Mouse (Mus musculus) stomach, embryonic 14.5 days (tissue): ENCODE results near the gene Znrf3. TPM values are rescaled to one million over a fixed set of nuclear protein-coding genes. Genes with fewer than 3 reads are reported as not detected.

ENCODE experiments used
- ATAC-seq: fragments of 200-750 bp; cut with Nextera tagmentation; 2 replicates; pipeline ENCODE4 v1.8.0; 2017; ENCODE audit warnings: low read depth, moderate TSS enrichment; ENCODE audit not compliant: insufficient number of reproducible peaks, insufficient read depth, low FRiP score
- H3K27ac ChIP-seq: fragments of 300-500 bp; sonication (generic); 2 replicates; pipeline ENCODE4 v1.5.1; 2014; ENCODE audit warnings: mild to moderate bottlenecking, low read length, moderate library complexity, mixed read lengths
- H3K27me3 ChIP-seq: fragments of 300-500 bp; sonication (generic); 2 replicates; pipeline ENCODE4 v1.6.1; 2014; ENCODE audit warnings: low read length, control low read depth, mixed read lengths; ENCODE audit not compliant: control insufficient read depth, insufficient read depth
- H3K36me3 ChIP-seq: fragments of 300-500 bp; sonication (generic); 2 replicates; pipeline ENCODE4 v1.6.1; 2014; ENCODE audit warnings: mild to moderate bottlenecking, control low read depth, low read length, moderate library complexity, mixed read lengths; ENCODE audit not compliant: control insufficient read depth, insufficient read depth
- H3K4me1 ChIP-seq: fragments of 300-500 bp; sonication (generic); 2 replicates; pipeline ENCODE4 v1.6.1; 2014; ENCODE audit warnings: low read length, control low read depth, mixed read lengths; ENCODE audit not compliant: control insufficient read depth, insufficient read depth
- H3K4me2 ChIP-seq: fragments of 300-500 bp; sonication (generic); replicated peaks from 2 replicates; pipeline ENCODE4 v1.6.1; 2014; ENCODE audit warnings: low read depth, low read length, control low read depth
- H3K4me3 ChIP-seq: fragments of 300-500 bp; sonication (generic); 2 replicates; pipeline ENCODE4 v1.5.1; 2014; ENCODE audit warnings: low read depth, low read length, control low read depth
- H3K9ac ChIP-seq: fragments of 300-500 bp; sonication (generic); replicated peaks from 2 replicates; pipeline ENCODE4 v1.6.1; 2014; ENCODE audit warnings: low read depth, mild to moderate bottlenecking, control low read depth, low read length, moderate library complexity, mixed read lengths
- H3K9me3 ChIP-seq: fragments of 300-500 bp; sonication (generic); 2 replicates; pipeline ENCODE4 v1.6.1; 2016; ENCODE audit warnings: low read depth, low read length, control low read depth; ENCODE audit not compliant: control insufficient read depth
- WGBS: fragments of 180-500 bp; shearing (Covaris S2); extraction: QIAGEN DNeasy Blood & Tissue Kit; methylation state at CpG from one replicate; pipeline ENCODE4 v1.1.7; 2014; 5-methylcytosine and 5-hydroxymethylcytosine counted together
- polyA plus RNA-seq: library from polyadenylated mRNA; unstranded; fragments of >200 nt; fragmentation: Nextera tagmentation; extraction: Ambion mirVana; gene quantifications from 2 replicates; pipeline ENCODE4 v1.2.1, GENCODE M21; 2014

Gene Znrf3
- polyA plus RNA-seq, 1 experiment from 2014 or later: 19.7 TPM

- WGBS: 42% methylated on average over 1 of the region's 1 CpGs
- 0 out of 2 replicates have a peak, but pooled peaks cover 3% of the 10 kb centered on the region for H3K4me1 ChIP-seq
- H3K9ac ChIP-seq: no peak overlapping the region
- H3K27ac ChIP-seq: no peak overlapping the region
- H3K4me2 ChIP-seq: no peak overlapping the region
- no peaks in the 10 kb centered on the region for H3K27me3 ChIP-seq
- no peak overlapping the region for H3K4me3 ChIP-seq
- H3K36me3 ChIP-seq: no peaks in the 10 kb centered on the region
- ATAC-seq: no peak
- no peaks in the 10 kb centered on the region for H3K9me3 ChIP-seq
Observed at GRCm38 (mm10) chr11:5327693-5328092, 117.0 kb downstream of the Znrf3 start.

- WGBS: 93% methylated on average over 3 of the region's 3 CpGs
- Histone ChIP-seq H3K9ac (no peak overlapping the region), H3K27ac (no peak overlapping the region), H3K4me3 (no peak overlapping the region), H3K36me3 (no peaks in the 10 kb centered on the region), H3K4me2 (no peak overlapping the region), H3K27me3 (no peaks in the 10 kb centered on the region), H3K9me3 (no peaks in the 10 kb centered on the region), H3K4me1 (0 out of 2 replicates have a peak, but pooled peaks cover 3% of the 10 kb centered on the region)
- no peak for ATAC-seq
Observed at GRCm38 (mm10) chr11:5326252-5326651, 118.4 kb downstream of the Znrf3 start.

GRCm38 (mm10) chr11:5325217-5325616 lies 119.4 kb downstream of the Znrf3 start:
- H3K27me3 ChIP-seq: no peaks in the 10 kb centered on the region

GRCm38 (mm10) chr11:5324296-5324695 lies 120.4 kb downstream of the Znrf3 start:
- H3K36me3 ChIP-seq: no peaks in the 10 kb centered on the region
- no peaks in the 10 kb centered on the region for H3K27me3 ChIP-seq
- H3K4me3 ChIP-seq: no peak overlapping the region
- no peak overlapping the region for H3K4me2 ChIP-seq
- no peak overlapping the region for H3K27ac ChIP-seq
- WGBS: 73% methylated on average over 2 of the region's 2 CpGs
- no peak for ATAC-seq
- no peaks in the 10 kb centered on the region for H3K9me3 ChIP-seq
- no peak overlapping the region for H3K9ac ChIP-seq
- 0 out of 2 replicates have a peak, but pooled peaks cover 3% of the 10 kb centered on the region for H3K4me1 ChIP-seq

More at GRCm38 (mm10) chr11:5325217-5325616, 119.4 kb downstream of the Znrf3 start:
- Histone ChIP-seq H3K4me3 (no peak overlapping the region), H3K36me3 (no peaks in the 10 kb centered on the region), H3K4me2 (no peak overlapping the region), H3K27ac (no peak overlapping the region), H3K4me1 (0 out of 2 replicates have a peak, but pooled peaks cover 3% of the 10 kb centered on the region), H3K9ac (no peak overlapping the region), H3K9me3 (no peaks in the 10 kb centered on the region)
- no peak for ATAC-seq
- 93% methylated on average over 6 of the region's 6 CpGs for WGBS

GRCm38 (mm10) chr11:5321687-5322086 lies 123.0 kb downstream of the Znrf3 start:
- H3K4me2 ChIP-seq: no peak overlapping the region
- H3K27ac ChIP-seq: no peak overlapping the region
- 86% methylated on average over 1 of the region's 1 CpGs for WGBS
- no peak overlapping the region for H3K9ac ChIP-seq
- no peak for ATAC-seq
- H3K4me1 ChIP-seq: 0 out of 2 replicates have a peak, but pooled peaks cover 3% of the 10 kb centered on the region
- no peak overlapping the region for H3K4me3 ChIP-seq
- no peaks in the 10 kb centered on the region for H3K9me3 ChIP-seq
- H3K27me3 ChIP-seq: no peaks in the 10 kb centered on the region
- H3K36me3 ChIP-seq: no peaks in the 10 kb centered on the region

- Histone ChIP-seq H3K4me2 (no peak overlapping the region), H3K9me3 (no peaks in the 10 kb centered on the region), H3K27ac (no peak overlapping the region), H3K9ac (no peak overlapping the region), H3K27me3 (no peaks in the 10 kb centered on the region), H3K4me3 (no peak overlapping the region), H3K4me1 (0 out of 2 replicates have a peak, but pooled peaks cover 6% of the 10 kb centered on the region), H3K36me3 (no peaks in the 10 kb centered on the region)
- ATAC-seq: no peak
- 41% methylated on average over 2 of the region's 2 CpGs for WGBS
Observed at GRCm38 (mm10) chr11:5318976-5319375, 125.7 kb downstream of the Znrf3 start.

GRCm38 (mm10) chr11:5318035-5318775 lies 126.4 kb downstream of the Znrf3 start:
- no peak for ATAC-seq

GRCm38 (mm10) chr11:5314796-5315195 lies 129.9 kb downstream of the Znrf3 start:
- ATAC-seq: no peak
- Histone ChIP-seq H3K36me3 (no peaks in the 10 kb centered on the region), H3K9me3 (no peaks in the 10 kb centered on the region), H3K4me3 (no peak overlapping the region), H3K9ac (no peak overlapping the region), H3K27ac (no peak overlapping the region), H3K4me1 (0 out of 2 replicates have a peak, but pooled peaks cover 6% of the 10 kb centered on the region), H3K27me3 (no peaks in the 10 kb centered on the region), H3K4me2 (no peak overlapping the region)

More at GRCm38 (mm10) chr11:5318035-5318775, 126.4 kb downstream of the Znrf3 start:
- 35% methylated on average over 8 of the region's 8 CpGs for WGBS
- 0 out of 2 replicates have a peak, but pooled peaks cover 6% of the 10 kb centered on the region for H3K4me1 ChIP-seq
- no peak overlapping the region for H3K4me2 ChIP-seq
- no peak overlapping the region for H3K27ac ChIP-seq
- H3K9ac ChIP-seq: no peak overlapping the region
- no peaks in the 10 kb centered on the region for H3K27me3 ChIP-seq
- H3K9me3 ChIP-seq: no peaks in the 10 kb centered on the region
- H3K36me3 ChIP-seq: no peaks in the 10 kb centered on the region
- no peak overlapping the region for H3K4me3 ChIP-seq
